Mouse (Mus musculus): ENCODE measurements around the gene Olfr156. TPM values are rescaled to one million over a fixed set of nuclear protein-coding genes. Genes with fewer than 3 reads are reported as not detected.

The Olfr156 gene
- polyA plus RNA-seq, 1 experiment from 2014 or later = not detected

DNA sequence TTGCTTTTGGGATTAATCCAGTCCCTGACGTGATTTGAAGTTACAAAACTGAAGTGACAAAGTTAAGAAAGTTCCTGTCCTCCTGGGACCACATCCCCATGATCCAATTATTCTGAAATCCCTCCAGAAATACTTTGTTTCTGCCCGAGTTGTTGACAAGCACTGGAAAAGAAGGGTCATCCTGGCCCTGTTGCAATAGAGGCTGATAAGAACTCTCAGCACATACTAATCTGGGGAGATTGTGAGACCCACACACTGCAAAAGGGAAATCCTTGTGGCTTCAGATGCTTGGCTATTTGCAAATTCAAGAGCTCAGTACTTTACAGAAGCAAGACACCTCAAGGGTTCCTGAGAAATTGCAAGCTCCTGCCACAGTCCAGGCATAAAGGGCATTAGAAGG lies 51.4 kb downstream of the Olfr156 start:
- ATAC-seq (ENCODE audit: low read depth) (no peak), DNase-seq (ENCODE audit: low spot score) (no peak)
- Histone ChIP-seq H3K9ac (ENCODE audit: low read depth, low read length) (no peak overlapping the region), H3K27me3 (replicated peaks; ENCODE audit: control insufficient read depth, insufficient read depth, low read length) (no peaks in the 10 kb centered on the region), H3K27ac (replicated peaks; ENCODE audit: low read depth, low read length) (no peak overlapping the region), H3K36me3 (ENCODE audit: control insufficient read depth, insufficient read depth, low read length) (no peaks in the 10 kb centered on the region), H3K4me3 (ENCODE audit: low read depth, low read length) (no peak overlapping the region), H3K4me1 (ENCODE audit: control insufficient read depth, insufficient read depth, low read length) (no peaks in the 10 kb centered on the region), H3K4me2 (ENCODE audit: low read depth, low read length) (no peak overlapping the region), H3K9me3 (ENCODE audit: control insufficient read depth, low read length) (no peaks in the 10 kb centered on the region)
- 28% methylated on average over 2 of the region's 2 CpGs for WGBS

DNA sequence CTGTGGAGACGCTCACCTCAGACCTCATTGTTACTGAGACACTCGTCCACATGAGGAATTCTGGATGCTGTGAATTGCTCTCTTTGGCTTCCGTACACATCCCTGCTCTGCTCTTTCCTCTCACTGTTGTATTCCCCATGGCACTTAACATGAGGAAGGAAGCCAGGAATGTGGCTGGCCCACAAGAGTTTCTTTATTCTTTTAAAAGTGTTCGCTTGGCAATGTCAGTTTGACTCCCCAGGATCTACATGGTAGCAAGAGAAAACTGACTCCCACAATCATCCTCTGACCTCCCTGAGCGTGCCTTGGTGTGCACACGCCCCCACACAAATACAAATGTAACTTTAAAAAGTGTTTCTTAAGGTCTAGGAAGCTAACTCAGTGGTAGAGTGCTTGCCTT lies 52.1 kb downstream of the Olfr156 start:
- no peaks in the 10 kb centered on the region for H3K9me3 ChIP-seq (ENCODE audit: control insufficient read depth, low read length)
- DNase-seq (ENCODE audit: low spot score) (no peak), ATAC-seq (ENCODE audit: low read depth) (no peak)
- no peaks in the 10 kb centered on the region for H3K4me1 ChIP-seq (ENCODE audit: control insufficient read depth, insufficient read depth, low read length)
- H3K27ac ChIP-seq (replicated peaks; ENCODE audit: low read depth, low read length) = no peak overlapping the region
- no peak overlapping the region for H3K4me2 ChIP-seq (ENCODE audit: low read depth, low read length)
- no peaks in the 10 kb centered on the region for H3K36me3 ChIP-seq (ENCODE audit: control insufficient read depth, insufficient read depth, low read length)
- WGBS = 40% methylated on average over 6 of the region's 6 CpGs
- H3K9ac ChIP-seq (ENCODE audit: low read depth, low read length) = no peak overlapping the region
- no peaks in the 10 kb centered on the region for H3K27me3 ChIP-seq (replicated peaks; ENCODE audit: control insufficient read depth, insufficient read depth, low read length)
- no peak overlapping the region for H3K4me3 ChIP-seq (ENCODE audit: low read depth, low read length)

DNA sequence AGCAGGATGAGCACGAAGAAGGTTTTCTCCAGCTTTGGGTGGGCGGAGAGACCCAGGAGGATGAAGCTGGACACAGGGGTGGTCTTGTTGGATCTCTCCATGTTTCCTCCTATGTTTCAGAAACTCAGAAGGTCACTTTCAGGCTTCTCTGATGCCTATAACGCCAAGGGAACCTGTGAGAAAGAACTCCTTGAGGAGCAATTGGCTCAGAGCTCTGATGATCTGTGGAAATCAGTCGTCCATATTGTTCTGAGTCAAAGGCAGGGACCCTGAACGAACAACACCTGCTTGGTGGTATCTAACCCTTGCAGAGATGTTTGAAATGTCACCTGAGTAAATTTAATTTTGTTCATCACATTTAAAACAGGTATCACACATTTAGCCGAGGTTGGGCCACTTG lies 52.8 kb downstream of the Olfr156 start, which contains the start of gene Olfr159:
Gene Olfr159 (minus strand): TSS at position 101 of the 400 bp plus-strand sequence.
- no peaks in the 10 kb centered on the region for H3K27me3 ChIP-seq (replicated peaks; ENCODE audit: control insufficient read depth, insufficient read depth, low read length)
- no peak within 1 kb of the TSS for H3K4me2 ChIP-seq (ENCODE audit: low read depth, low read length)
- DNase-seq (ENCODE audit: low spot score) (no peak), ATAC-seq (ENCODE audit: low read depth) (no peak)
- H3K9me3 ChIP-seq (ENCODE audit: control insufficient read depth, low read length) = no peaks in the 10 kb centered on the region
- no peak within 1 kb of the TSS for H3K4me3 ChIP-seq (ENCODE audit: low read depth, low read length)
- H3K4me1 ChIP-seq (ENCODE audit: control insufficient read depth, insufficient read depth, low read length) = no peaks in the 10 kb centered on the region
- no peak within 1 kb of the TSS for H3K27ac ChIP-seq (replicated peaks; ENCODE audit: low read depth, low read length)
- WGBS = 82% methylated on average over 6 of the region's 6 CpGs
- H3K36me3 ChIP-seq (ENCODE audit: control insufficient read depth, insufficient read depth, low read length) = no peaks in the 10 kb centered on the region
- H3K9ac ChIP-seq (ENCODE audit: low read depth, low read length) = no peak within 1 kb of the TSS

Other genes with a start within 250 kb of the Olfr156 start
- 25.1 and 25.7 TPM in 2 replicates for gene Rgp1, start 245.2 kb downstream of the Olfr156 start, polyA plus RNA-seq (2014; fragmentation: Nextera tagmentation; extraction: Ambion mirVana)
- gene Gba2, start 245.0 kb downstream of the Olfr156 start, polyA plus RNA-seq (2014; fragmentation: Nextera tagmentation; extraction: Ambion mirVana) = 15.1 and 19.1 TPM in 2 replicates
- 1.3 and 1.5 TPM in 2 replicates for gene Msmp, start 239.4 kb downstream of the Olfr156 start, polyA plus RNA-seq (2014; fragmentation: Nextera tagmentation; extraction: Ambion mirVana)
- 23.0 and 24.6 TPM in 2 replicates for gene Npr2, start 192.0 kb downstream of the Olfr156 start, polyA plus RNA-seq (2014; fragmentation: Nextera tagmentation; extraction: Ambion mirVana)
- gene Spag8, start 170.3 kb downstream of the Olfr156 start, polyA plus RNA-seq (2014; fragmentation: Nextera tagmentation; extraction: Ambion mirVana) = 1.5 and 4.0 TPM in 2 replicates
- 80.2 and 86.2 TPM in 2 replicates for gene Hint2, start 167.4 kb downstream of the Olfr156 start, polyA plus RNA-seq (2014; fragmentation: Nextera tagmentation; extraction: Ambion mirVana)
- gene Tmem8b, start 154.9 kb downstream of the Olfr156 start, polyA plus RNA-seq (2014; fragmentation: Nextera tagmentation; extraction: Ambion mirVana) = 2.7 and 3.4 TPM in 2 replicates
- 3.9 and 4.3 TPM in 2 replicates for gene Fam221b, start 154.8 kb downstream of the Olfr156 start, polyA plus RNA-seq (2014; fragmentation: Nextera tagmentation; extraction: Ambion mirVana)
- not detected in 2 replicates for gene Olfr70, start 123.1 kb downstream of the Olfr156 start, polyA plus RNA-seq (2014; fragmentation: Nextera tagmentation; extraction: Ambion mirVana)
- 0.10 and 0.37 TPM in 2 replicates for gene Olfr71, start 113.6 kb downstream of the Olfr156 start, polyA plus RNA-seq (2014; fragmentation: Nextera tagmentation; extraction: Ambion mirVana)
- gene Hrct1, start 96.7 kb downstream of the Olfr156 start, polyA plus RNA-seq (2014; fragmentation: Nextera tagmentation; extraction: Ambion mirVana) = 1.4 and 2.1 TPM in 2 replicates
- gene Spaar, start 93.9 kb downstream of the Olfr156 start, polyA plus RNA-seq (2014; fragmentation: Nextera tagmentation; extraction: Ambion mirVana) = 0.04 and 0.05 TPM in 2 replicates
- not detected in 2 replicates for gene Olfr159, start 52.9 kb downstream of the Olfr156 start, polyA plus RNA-seq (2014; fragmentation: Nextera tagmentation; extraction: Ambion mirVana)
- gene Olfr157, start 16.3 kb upstream of the Olfr156 start, polyA plus RNA-seq (2014; fragmentation: Nextera tagmentation; extraction: Ambion mirVana) = not detected in 2 replicates
- gene Olfr155, start 27.7 kb upstream of the Olfr156 start, polyA plus RNA-seq (2014; fragmentation: Nextera tagmentation; extraction: Ambion mirVana) = not detected in 2 replicates
- gene Reck, start 51.6 kb upstream of the Olfr156 start, polyA plus RNA-seq (2014; fragmentation: Nextera tagmentation; extraction: Ambion mirVana) = 42.3 and 47.3 TPM in 2 replicates
- 121 and 129 TPM in 2 replicates for gene Glipr2, start 133.5 kb upstream of the Olfr156 start, polyA plus RNA-seq (2014; fragmentation: Nextera tagmentation; extraction: Ambion mirVana)
- gene Ccin, start 159.6 kb upstream of the Olfr156 start, polyA plus RNA-seq (2014; fragmentation: Nextera tagmentation; extraction: Ambion mirVana) = not detected in 2 replicates
- 254 and 258 TPM in 2 replicates for gene Clta, start 180.6 kb upstream of the Olfr156 start, polyA plus RNA-seq (2014; fragmentation: Nextera tagmentation; extraction: Ambion mirVana)